Mouse (Mus musculus): ENCODE results near the gene Olfr365. TPM values are rescaled to one million over a fixed set of nuclear protein-coding genes. Genes with fewer than 3 reads are reported as not detected.

The Olfr365 gene
- not detected in 2 replicates for polyA plus RNA-seq (2015; fragmentation: Nextera tagmentation; extraction: Ambion mirVana)

- H3K9me3 ChIP-seq (replicated peaks; ENCODE audit: control insufficient read depth, low read length), result no peaks in the 10 kb centered on the region
- no peak within 1 kb of the TSS for H3K27ac ChIP-seq (ENCODE audit: low read length)
- no peaks in the 10 kb centered on the region for H3K27me3 ChIP-seq (ENCODE audit: control insufficient read depth, insufficient read depth, low read length)
- H3K4me2 ChIP-seq (ENCODE audit: low read depth, low read length), result no peak within 1 kb of the TSS
- ATAC-seq (ENCODE audit: insufficient read depth, low FRiP score), result no peak
- H3K9ac ChIP-seq (ENCODE audit: low read length), result no peak within 1 kb of the TSS
- H3K36me3 ChIP-seq (ENCODE audit: control insufficient read depth, insufficient read depth, low read length), result no peaks in the 10 kb centered on the region
- no peaks in the 10 kb centered on the region for H3K4me1 ChIP-seq (ENCODE audit: control insufficient read depth, insufficient read depth, low read length)
- 66% methylated on average over 3 of the region's 3 CpGs for WGBS
- H3K4me3 ChIP-seq (replicated peaks; ENCODE audit: low read length), result no peak within 1 kb of the TSS
Measured at GRCm38 (mm10) chr2:37187898-37188297, at the start of gene Olfr365. Olfr365 (plus strand) TSS chr2:37188198.

GRCm38 (mm10) chr2:37139022-37139421 is 49.0 kb upstream of the Olfr365 start, which contains the start of gene Olfr364-ps1:
Olfr364-ps1 (plus strand) TSS chr2:37139322.
- Histone ChIP-seq H3K4me1 (ENCODE audit: control insufficient read depth, insufficient read depth, low read length) (no peaks in the 10 kb centered on the region), H3K9ac (ENCODE audit: low read length) (no peak within 1 kb of the TSS), H3K9me3 (replicated peaks; ENCODE audit: control insufficient read depth, low read length) (no peaks in the 10 kb centered on the region), H3K27me3 (ENCODE audit: control insufficient read depth, insufficient read depth, low read length) (no peaks in the 10 kb centered on the region), H3K27ac (ENCODE audit: low read length) (no peak within 1 kb of the TSS), H3K4me2 (ENCODE audit: low read depth, low read length) (no peak within 1 kb of the TSS), H3K4me3 (replicated peaks; ENCODE audit: low read length) (no peak within 1 kb of the TSS), H3K36me3 (ENCODE audit: control insufficient read depth, insufficient read depth, low read length) (no peaks in the 10 kb centered on the region)
- 77% methylated on average over 3 of the region's 3 CpGs for WGBS
- no peak for ATAC-seq (ENCODE audit: insufficient read depth, low FRiP score)

GRCm38 (mm10) chr2:37211274-37211673 is 23.3 kb downstream of the Olfr365 start, which contains the start of gene Olfr366:
Olfr366 (plus strand) TSS chr2:37211574.
- Histone ChIP-seq H3K27ac (ENCODE audit: low read length) (no peak within 1 kb of the TSS), H3K9me3 (replicated peaks; ENCODE audit: control insufficient read depth, low read length) (no peaks in the 10 kb centered on the region), H3K36me3 (ENCODE audit: control insufficient read depth, insufficient read depth, low read length) (no peaks in the 10 kb centered on the region), H3K4me2 (ENCODE audit: low read depth, low read length) (no peak within 1 kb of the TSS), H3K9ac (ENCODE audit: low read length) (no peak within 1 kb of the TSS), H3K4me1 (ENCODE audit: control insufficient read depth, insufficient read depth, low read length) (no peaks in the 10 kb centered on the region), H3K27me3 (ENCODE audit: control insufficient read depth, insufficient read depth, low read length) (no peaks in the 10 kb centered on the region), H3K4me3 (replicated peaks; ENCODE audit: low read length) (no peak within 1 kb of the TSS)
- no peak for ATAC-seq (ENCODE audit: insufficient read depth, low FRiP score)

Other genes starting within 250 kb of the Olfr365 start
- gene Olfr357, start 194.4 kb upstream of the Olfr365 start, polyA plus RNA-seq (2015; fragmentation: Nextera tagmentation; extraction: Ambion mirVana), result not detected in 2 replicates
- not detected in 2 replicates for gene Olfr358, start 178.9 kb upstream of the Olfr365 start, polyA plus RNA-seq (2015; fragmentation: Nextera tagmentation; extraction: Ambion mirVana)
- not detected in 2 replicates for gene Olfr360, start 122.5 kb upstream of the Olfr365 start, polyA plus RNA-seq (2015; fragmentation: Nextera tagmentation; extraction: Ambion mirVana)
- not detected in 2 replicates for gene Olfr361, start 98.9 kb upstream of the Olfr365 start, polyA plus RNA-seq (2015; fragmentation: Nextera tagmentation; extraction: Ambion mirVana)
- not detected in 2 replicates for gene Olfr362, start 70.3 kb upstream of the Olfr365 start, polyA plus RNA-seq (2015; fragmentation: Nextera tagmentation; extraction: Ambion mirVana)
- not detected in 2 replicates for gene Olfr364-ps1, start 48.9 kb upstream of the Olfr365 start, polyA plus RNA-seq (2015; fragmentation: Nextera tagmentation; extraction: Ambion mirVana)
- not detected in 2 replicates for gene Olfr366, start 23.4 kb downstream of the Olfr365 start, polyA plus RNA-seq (2015; fragmentation: Nextera tagmentation; extraction: Ambion mirVana)
- gene Olfr368, start 138.3 kb downstream of the Olfr365 start, polyA plus RNA-seq (2015; fragmentation: Nextera tagmentation; extraction: Ambion mirVana), result not detected in 2 replicates
- 39.9 and 40.4 TPM in 2 replicates for gene Pdcl, start 171.1 kb downstream of the Olfr365 start, polyA plus RNA-seq (2015; fragmentation: Nextera tagmentation; extraction: Ambion mirVana)
- 11.5 and 12.7 TPM in 2 replicates for gene Rc3h2, start 234.7 kb downstream of the Olfr365 start, polyA plus RNA-seq (2015; fragmentation: Nextera tagmentation; extraction: Ambion mirVana)

Data from stomach, embryonic 16.5 days (tissue).